Mouse (Mus musculus) lung, postnatal 0 days (tissue): Measurements from ENCODE around the gene Lepr.

Experiments used
- CTCF ChIP-seq: IDR thresholded peaks from 2 replicates; pipeline ENCODE4 v1.5.1; 2016; ENCODE audit warnings: antibody characterized with exemption, mild to moderate bottlenecking
- EP300 ChIP-seq: IDR thresholded peaks from 2 replicates; pipeline ENCODE4 v1.6.1; 2016; ENCODE audit warnings: antibody characterized with exemption, mild to moderate bottlenecking, control low read depth

- no peak for TF ChIP-seq CTCF
- no peak for TF ChIP-seq EP300
Measured at GRCm38 (mm10) chr4:101674790-101675189, 42.4 kb upstream of the Lepr start.
